Mouse (Mus musculus): ENCODE measurements around the gene Man1c1. TPM values are rescaled to one million over a fixed set of nuclear protein-coding genes. Genes with fewer than 3 reads are reported as not detected.

The Man1c1 gene
- polyA plus RNA-seq, 1 experiment from 2014 or later: 4.5 TPM

- Histone ChIP-seq H3K27ac (peak overlapping the region; percentile 69), H3K4me2 (replicated peaks) (no peak overlapping the region), H3K9me3 (no peaks in the 10 kb centered on the region), H3K9ac (no peak overlapping the region), H3K27me3 (no peaks in the 10 kb centered on the region), H3K4me3 (no peak overlapping the region), H3K36me3 (no peaks in the 10 kb centered on the region), H3K4me1 (peaks cover 29% of the 10 kb centered on the region)
- ATAC-seq (ENCODE audit: insufficient number of reproducible peaks, insufficient read depth, low FRiP score, low TSS enrichment): no peak
- 84% methylated on average over 9 of the region's 9 CpGs for WGBS
Measured at GRCm38 (mm10) chr4:134684637-134685338, 19.3 kb downstream of the Man1c1 start.

GRCm38 (mm10) chr4:134683892-134684291, 20.2 kb downstream of the Man1c1 start:
- Histone ChIP-seq H3K4me1 (peaks cover 29% of the 10 kb centered on the region), H3K36me3 (no peaks in the 10 kb centered on the region), H3K9ac (no peak overlapping the region), H3K4me2 (replicated peaks) (no peak overlapping the region), H3K27me3 (no peaks in the 10 kb centered on the region), H3K9me3 (no peaks in the 10 kb centered on the region), H3K27ac (peak overlapping the region; percentile 69), H3K4me3 (no peak overlapping the region)
- ATAC-seq (ENCODE audit: insufficient number of reproducible peaks, insufficient read depth, low FRiP score, low TSS enrichment): no peak
- WGBS: 52% methylated on average over 8 of the region's 8 CpGs

DNA sequence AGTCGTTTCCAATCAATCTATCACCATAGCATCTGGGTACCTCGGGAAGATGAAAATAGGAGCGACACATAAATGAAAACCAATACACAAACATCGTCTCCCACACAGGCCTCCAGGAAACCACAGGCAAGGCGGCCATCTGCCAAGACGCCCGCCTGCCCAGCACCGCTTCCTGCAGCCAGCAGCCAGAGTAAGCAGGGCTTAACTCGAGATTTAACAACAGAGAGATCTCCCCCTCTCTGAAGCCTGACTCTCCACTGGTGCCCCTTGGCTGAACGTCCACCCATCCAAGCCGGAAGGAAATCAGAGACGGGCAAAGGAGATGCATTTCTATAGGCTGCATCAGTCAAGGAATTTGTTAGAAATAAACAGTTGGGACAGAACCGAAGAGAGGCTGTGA, 21.1 kb downstream of the Man1c1 start:
- Histone ChIP-seq H3K9me3 (no peaks in the 10 kb centered on the region), H3K4me2 (replicated peaks) (peak overlapping the region; percentile 29; the same call in 1 of the 2 replicates), H3K36me3 (no peaks in the 10 kb centered on the region), H3K4me3 (no peak overlapping the region), H3K27ac (peak overlapping the region; percentile 69), H3K9ac (no peak overlapping the region), H3K4me1 (peaks cover 29% of the 10 kb centered on the region), H3K27me3 (no peaks in the 10 kb centered on the region)
- 33% methylated on average over 13 of the region's 13 CpGs for WGBS
- ATAC-seq (ENCODE audit: insufficient number of reproducible peaks, insufficient read depth, low FRiP score, low TSS enrichment): peak; percentile 60; the same call in 1 of the 2 replicates

GRCm38 (mm10) chr4:134682423-134682822, 21.7 kb downstream of the Man1c1 start:
- H3K9ac ChIP-seq: no peak overlapping the region
- WGBS: 78% methylated on average over 8 of the region's 8 CpGs
- peak overlapping the region; percentile 69 for H3K27ac ChIP-seq

GRCm38 (mm10) chr4:134681819-134682218, 22.3 kb downstream of the Man1c1 start:
- H3K9ac ChIP-seq: no peak overlapping the region
- H3K4me2 ChIP-seq (replicated peaks): no peak overlapping the region
- H3K4me3 ChIP-seq: no peak overlapping the region
- no peaks in the 10 kb centered on the region for H3K27me3 ChIP-seq
- H3K4me1 ChIP-seq: peaks cover 34% of the 10 kb centered on the region
- no peak overlapping the region for H3K27ac ChIP-seq
- no peaks in the 10 kb centered on the region for H3K36me3 ChIP-seq
- WGBS: 83% methylated on average over 7 of the region's 7 CpGs
- ATAC-seq (ENCODE audit: insufficient number of reproducible peaks, insufficient read depth, low FRiP score, low TSS enrichment): no peak
- H3K9me3 ChIP-seq: no peaks in the 10 kb centered on the region

More at GRCm38 (mm10) chr4:134682423-134682822, 21.7 kb downstream of the Man1c1 start:
- no peak for ATAC-seq (ENCODE audit: insufficient number of reproducible peaks, insufficient read depth, low FRiP score, low TSS enrichment)
- no peaks in the 10 kb centered on the region for H3K36me3 ChIP-seq
- H3K27me3 ChIP-seq: no peaks in the 10 kb centered on the region
- peak overlapping the region; percentile 29; the same call in 1 of the 2 replicates for H3K4me2 ChIP-seq (replicated peaks)
- H3K4me3 ChIP-seq: no peak overlapping the region
- H3K4me1 ChIP-seq: peaks cover 32% of the 10 kb centered on the region
- no peaks in the 10 kb centered on the region for H3K9me3 ChIP-seq

DNA sequence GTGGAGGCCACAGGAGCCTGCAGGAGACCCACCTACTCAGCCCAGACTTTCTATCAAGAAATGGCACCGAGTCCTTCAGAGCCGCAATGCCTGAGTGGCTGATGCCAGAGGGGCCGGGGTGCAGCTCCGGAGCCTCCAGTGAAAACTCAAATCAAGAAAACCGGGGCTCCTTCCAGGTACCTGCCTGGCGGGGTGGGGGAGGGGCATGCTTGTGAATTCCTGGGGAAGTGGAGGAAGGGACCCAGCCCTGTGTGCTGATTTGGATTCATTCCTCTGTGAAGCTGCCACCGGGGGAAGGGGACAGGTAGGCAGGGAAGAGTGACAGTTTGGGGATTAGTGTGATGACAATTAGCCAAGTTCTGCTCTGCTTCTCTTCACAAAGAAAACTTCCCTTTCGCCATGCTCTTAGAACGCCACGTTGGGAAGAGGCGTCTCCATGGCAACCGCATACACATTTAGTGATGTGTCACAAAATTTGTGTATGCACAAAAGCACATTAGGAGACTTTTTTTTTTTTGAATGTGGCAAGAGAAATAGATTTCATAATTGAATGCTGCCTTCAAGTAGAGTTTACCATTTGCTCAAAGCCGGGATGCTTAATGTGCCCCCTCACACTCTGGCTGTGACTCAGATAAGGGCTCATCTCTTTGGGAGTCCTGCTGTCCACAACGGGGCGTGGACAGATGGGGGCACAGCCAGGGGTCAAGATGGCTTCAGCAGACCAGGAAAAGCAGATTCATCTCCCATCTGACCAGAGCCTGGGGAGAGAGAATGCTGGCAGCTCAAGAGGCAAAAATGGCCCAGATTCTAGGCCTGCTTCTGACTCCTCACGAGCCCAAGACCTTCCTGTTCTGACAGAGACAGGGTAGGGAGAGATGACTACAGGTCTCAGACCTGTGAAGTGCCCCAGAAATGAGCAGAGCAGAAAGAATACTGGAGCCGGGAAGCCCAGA, 26.3 kb downstream of the Man1c1 start:
- Histone ChIP-seq H3K27ac (no peak overlapping the region), H3K36me3 (no peaks in the 10 kb centered on the region), H3K4me3 (no peak overlapping the region), H3K9ac (no peak overlapping the region), H3K4me2 (replicated peaks) (no peak overlapping the region), H3K4me1 (peaks cover 16% of the 10 kb centered on the region; the same call in 1 of the 2 replicates), H3K27me3 (no peaks in the 10 kb centered on the region), H3K9me3 (no peaks in the 10 kb centered on the region)
- WGBS: 45% methylated on average over 17 of the region's 17 CpGs
- no peak for ATAC-seq (ENCODE audit: insufficient number of reproducible peaks, insufficient read depth, low FRiP score, low TSS enrichment)

GRCm38 (mm10) chr4:134675800-134676199, 28.3 kb downstream of the Man1c1 start:
- peaks cover 23% of the 10 kb centered on the region for H3K4me1 ChIP-seq
- H3K9ac ChIP-seq: no peak overlapping the region
- H3K4me3 ChIP-seq: no peak overlapping the region
- H3K27me3 ChIP-seq: no peaks in the 10 kb centered on the region
- H3K9me3 ChIP-seq: no peaks in the 10 kb centered on the region
- no peak overlapping the region for H3K4me2 ChIP-seq (replicated peaks)
- 34% methylated on average over 8 of the region's 8 CpGs for WGBS
- ATAC-seq (ENCODE audit: insufficient number of reproducible peaks, insufficient read depth, low FRiP score, low TSS enrichment): no peak
- no peak overlapping the region for H3K27ac ChIP-seq
- no peaks in the 10 kb centered on the region for H3K36me3 ChIP-seq

- ATAC-seq (ENCODE audit: insufficient number of reproducible peaks, insufficient read depth, low FRiP score, low TSS enrichment): no peak
- 84% methylated on average over 3 of the region's 3 CpGs for WGBS
Measured at GRCm38 (mm10) chr4:134674970-134675369, 29.1 kb downstream of the Man1c1 start.

GRCm38 (mm10) chr4:134673882-134674463, 30.1 kb downstream of the Man1c1 start:
- Histone ChIP-seq H3K4me3 (no peak overlapping the region), H3K27ac (no peak overlapping the region), H3K4me2 (replicated peaks) (no peak overlapping the region), H3K27me3 (no peaks in the 10 kb centered on the region), H3K9ac (no peak overlapping the region), H3K9me3 (no peaks in the 10 kb centered on the region), H3K4me1 (peaks cover 32% of the 10 kb centered on the region), H3K36me3 (no peaks in the 10 kb centered on the region)
- WGBS: 92% methylated on average over 12 of the region's 12 CpGs
- no peak for ATAC-seq (ENCODE audit: insufficient number of reproducible peaks, insufficient read depth, low FRiP score, low TSS enrichment)

More at GRCm38 (mm10) chr4:134674970-134675369, 29.1 kb downstream of the Man1c1 start:
- Histone ChIP-seq H3K4me3 (no peak overlapping the region), H3K9me3 (no peaks in the 10 kb centered on the region), H3K4me1 (peaks cover 29% of the 10 kb centered on the region), H3K27ac (no peak overlapping the region), H3K9ac (no peak overlapping the region), H3K27me3 (no peaks in the 10 kb centered on the region), H3K4me2 (replicated peaks) (no peak overlapping the region), H3K36me3 (no peaks in the 10 kb centered on the region)

DNA sequence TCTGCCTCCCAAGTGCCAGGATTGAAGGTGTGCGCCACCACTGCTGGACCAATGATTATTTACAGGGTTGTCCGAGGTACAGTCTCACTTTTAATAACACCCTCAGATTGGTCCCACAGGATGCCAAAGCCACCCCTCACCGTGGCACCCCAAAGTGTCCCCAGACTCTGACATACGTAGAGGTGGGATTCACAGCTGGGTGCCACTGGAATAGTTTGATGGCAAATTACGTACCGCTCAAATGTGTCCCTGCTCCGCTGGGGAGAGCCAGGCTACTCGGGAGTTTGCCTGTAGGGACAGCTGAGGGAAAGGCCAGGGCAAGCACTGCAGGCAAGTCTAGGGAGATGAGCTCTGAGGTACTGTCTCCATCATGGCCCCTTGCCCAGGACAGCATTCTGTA, 30.9 kb downstream of the Man1c1 start:
- Histone ChIP-seq H3K36me3 (no peaks in the 10 kb centered on the region), H3K27me3 (no peaks in the 10 kb centered on the region), H3K27ac (no peak overlapping the region), H3K9me3 (no peaks in the 10 kb centered on the region), H3K4me3 (no peak overlapping the region), H3K9ac (no peak overlapping the region), H3K4me2 (replicated peaks) (no peak overlapping the region), H3K4me1 (peaks cover 38% of the 10 kb centered on the region)
- no peak for ATAC-seq (ENCODE audit: insufficient number of reproducible peaks, insufficient read depth, low FRiP score, low TSS enrichment)
- 88% methylated on average over 8 of the region's 8 CpGs for WGBS

GRCm38 (mm10) chr4:134672326-134672725, 31.8 kb downstream of the Man1c1 start:
- Histone ChIP-seq H3K9me3 (no peaks in the 10 kb centered on the region), H3K4me1 (peaks cover 33% of the 10 kb centered on the region), H3K27ac (no peak overlapping the region), H3K27me3 (no peaks in the 10 kb centered on the region), H3K36me3 (no peaks in the 10 kb centered on the region), H3K9ac (no peak overlapping the region), H3K4me3 (no peak overlapping the region), H3K4me2 (replicated peaks) (no peak overlapping the region)
- ATAC-seq (ENCODE audit: insufficient number of reproducible peaks, insufficient read depth, low FRiP score, low TSS enrichment): no peak
- 78% methylated on average over 8 of the region's 8 CpGs for WGBS

Data from embryonic facial prominence, embryonic 12.5 days (tissue).